Mouse (Mus musculus) C2C12 (cell line): ENCODE measurements around the gene Hsd3b1.

Experiments used
- CTCF ChIP-seq: IDR thresholded peaks from one replicate; pipeline ENCODE4 v1.5.1; 2011; ENCODE audit not compliant: control insufficient read depth, insufficient read depth, insufficient read length
- MYOG ChIP-seq: IDR thresholded peaks from one replicate; pipeline ENCODE4 v1.6.1; 2011; ENCODE audit not compliant: control insufficient read depth, insufficient read length; ENCODE audit errors: extremely low read depth

GRCm38 (mm10) chr3:98848898-98849297, 10.7 kb downstream of the Hsd3b1 start:
- TF ChIP-seq MYOG: no peak
- no peak for TF ChIP-seq CTCF
